Mouse (Mus musculus) MEL-GATA-1-ER (cell line): ENCODE results near the gene Hagh.

ENCODE experiments used
- DNase-seq: peaks from one replicate; pipeline ENCODE4 v3.0.0-alpha.2; 2012; ENCODE audit warnings: low read depth; ENCODE audit errors: extremely low read depth

Gene Hagh

DNA sequence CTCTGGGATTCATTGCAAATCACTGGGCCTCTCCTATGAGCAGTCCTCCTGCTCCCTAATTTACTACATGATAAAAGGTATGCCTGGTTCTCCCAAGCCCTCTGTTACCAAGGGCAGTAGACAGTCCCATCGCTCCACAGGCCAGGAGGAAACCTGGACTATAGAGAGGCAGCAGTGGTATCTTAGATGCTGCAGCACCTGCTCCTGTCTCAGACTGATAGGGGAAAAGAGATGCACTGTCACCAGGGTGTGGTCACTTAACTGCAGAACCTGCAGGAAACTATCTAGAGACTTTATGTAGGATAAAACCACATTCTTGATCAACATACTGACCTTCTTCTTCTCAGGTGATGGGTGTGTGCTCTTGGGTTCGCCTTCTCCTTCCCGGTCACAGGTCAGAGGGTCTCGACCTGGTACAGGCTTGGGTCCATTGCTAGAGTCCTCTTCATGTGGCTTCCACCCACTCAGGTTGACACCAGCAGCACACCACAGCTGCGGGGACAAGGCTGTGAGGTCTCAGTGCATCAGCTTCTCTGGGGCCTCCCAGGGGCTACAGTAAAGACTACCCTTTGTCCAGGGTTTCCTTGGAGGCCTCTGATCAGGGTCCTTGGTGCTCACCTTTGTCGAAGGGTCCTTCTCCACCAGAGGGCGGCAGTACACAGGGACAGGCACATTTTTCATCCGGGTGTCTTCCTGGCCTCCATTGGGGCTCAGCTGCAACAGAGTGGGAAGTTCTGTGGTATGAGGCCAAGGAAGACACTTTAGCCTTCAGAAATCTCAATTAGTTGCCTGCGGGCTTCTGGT lies 62.9 kb downstream of the Hagh start:
- no peak for DNase-seq

DNA sequence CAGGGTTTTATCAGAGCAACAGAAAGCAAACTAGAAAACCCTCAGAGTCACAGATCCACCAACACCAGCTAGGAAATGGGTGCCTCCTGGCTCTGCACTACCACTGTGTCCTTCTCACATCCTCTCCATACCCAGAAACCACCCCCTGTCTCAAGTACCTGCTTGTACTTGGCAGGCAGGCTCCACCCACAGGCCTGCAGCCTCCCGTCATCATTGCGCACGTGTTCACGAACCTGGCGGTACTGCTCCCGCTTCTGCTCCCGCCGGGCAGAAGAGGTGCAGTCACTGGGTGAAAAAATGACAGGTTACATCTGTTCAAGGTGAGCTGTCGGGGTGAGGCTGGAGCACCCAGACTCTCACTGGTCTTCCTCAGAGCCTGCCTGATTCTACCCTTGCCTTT lies 63.8 kb downstream of the Hagh start:
- no peak for DNase-seq

DNA sequence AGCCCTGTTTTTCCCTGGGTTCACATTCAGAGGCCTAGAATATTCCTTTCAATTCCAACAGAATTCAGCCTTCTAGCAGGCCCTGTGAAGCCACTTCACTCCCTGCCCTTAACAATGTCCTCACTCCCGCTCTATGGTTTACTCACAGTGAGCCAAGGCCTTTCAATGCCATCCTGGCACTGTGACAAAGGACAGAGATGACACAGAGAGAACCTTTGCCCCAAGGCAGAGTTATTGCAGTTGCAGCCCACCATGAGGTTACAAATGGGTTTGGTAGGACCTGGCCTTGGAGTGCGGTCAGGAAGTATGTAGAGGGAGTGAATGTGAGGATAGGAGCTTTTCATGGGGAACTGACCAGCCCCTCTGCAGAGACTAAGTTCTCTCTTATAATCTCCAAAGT lies 67.6 kb downstream of the Hagh start:
- DNase-seq: no peak

DNA sequence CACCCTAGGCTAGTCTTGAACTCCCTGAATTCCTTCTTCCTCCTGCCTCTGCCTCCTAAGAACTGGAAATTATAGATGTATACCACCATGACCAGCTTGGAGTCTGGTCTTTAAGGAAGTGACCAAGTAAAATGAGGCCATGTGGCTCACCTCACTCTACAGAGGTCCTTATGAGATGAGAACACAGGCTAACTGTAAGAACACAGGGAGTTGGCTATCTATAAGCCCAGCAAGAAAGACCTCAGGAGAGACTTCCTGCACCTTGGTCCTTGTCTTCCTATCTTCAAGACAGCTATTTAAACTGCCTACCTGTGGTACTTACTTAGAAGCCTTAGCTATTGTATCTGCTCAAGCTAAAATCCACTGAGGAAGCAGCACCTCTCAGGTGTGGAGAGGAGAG lies 74.0 kb downstream of the Hagh start:
- DNase-seq: no peak
